Mouse (Mus musculus): ENCODE measurements around the gene Noxo1. TPM values are rescaled to one million over a fixed set of nuclear protein-coding genes. Genes with fewer than 3 reads are reported as not detected.

Gene Noxo1
- polyA plus RNA-seq (2012; ENCODE audit: low replicate concordance), result 0.69 and 1.8 TPM in 2 replicates

GRCm38 (mm10) chr17:24696011-24696697 lies at the start of gene Noxo1, which contains the start of gene Gfer:
TSS of gene Noxo1 (plus strand) at chr17:24696234.
TSS of gene Gfer (minus strand) at chr17:24696156.

DNA sequence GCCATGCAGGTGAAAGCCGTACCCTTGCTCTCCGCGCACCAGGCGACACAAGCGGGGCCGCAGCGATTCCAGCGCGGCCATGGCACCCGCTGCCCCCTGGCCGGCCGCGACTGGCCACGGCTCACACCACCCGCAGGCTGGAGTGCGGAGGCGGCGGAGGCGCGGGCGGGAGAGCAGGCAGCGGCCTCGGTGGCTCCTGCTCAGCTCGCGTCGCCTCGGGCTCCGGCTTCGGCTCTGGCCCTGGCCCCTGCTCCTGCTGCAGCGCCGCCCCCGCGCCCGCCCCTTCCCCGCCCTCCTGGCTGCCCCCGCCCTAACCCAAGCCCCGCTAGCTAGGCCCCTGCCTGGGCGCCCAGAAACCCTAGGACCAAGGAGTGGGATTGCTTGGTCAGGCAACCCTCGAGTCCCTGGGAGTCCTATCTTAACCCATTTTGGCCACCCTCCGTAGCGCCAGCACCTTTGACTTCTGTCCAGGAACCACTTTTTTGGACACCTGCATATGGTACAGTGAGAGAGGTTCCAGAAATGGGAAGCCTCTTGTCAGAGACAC lies 45.9 kb upstream of the Noxo1 start, which contains the start of gene Slc9a3r2:
TSS of gene Slc9a3r2 (minus strand) at position 258 of the 547 bp plus-strand sequence.

DNA sequence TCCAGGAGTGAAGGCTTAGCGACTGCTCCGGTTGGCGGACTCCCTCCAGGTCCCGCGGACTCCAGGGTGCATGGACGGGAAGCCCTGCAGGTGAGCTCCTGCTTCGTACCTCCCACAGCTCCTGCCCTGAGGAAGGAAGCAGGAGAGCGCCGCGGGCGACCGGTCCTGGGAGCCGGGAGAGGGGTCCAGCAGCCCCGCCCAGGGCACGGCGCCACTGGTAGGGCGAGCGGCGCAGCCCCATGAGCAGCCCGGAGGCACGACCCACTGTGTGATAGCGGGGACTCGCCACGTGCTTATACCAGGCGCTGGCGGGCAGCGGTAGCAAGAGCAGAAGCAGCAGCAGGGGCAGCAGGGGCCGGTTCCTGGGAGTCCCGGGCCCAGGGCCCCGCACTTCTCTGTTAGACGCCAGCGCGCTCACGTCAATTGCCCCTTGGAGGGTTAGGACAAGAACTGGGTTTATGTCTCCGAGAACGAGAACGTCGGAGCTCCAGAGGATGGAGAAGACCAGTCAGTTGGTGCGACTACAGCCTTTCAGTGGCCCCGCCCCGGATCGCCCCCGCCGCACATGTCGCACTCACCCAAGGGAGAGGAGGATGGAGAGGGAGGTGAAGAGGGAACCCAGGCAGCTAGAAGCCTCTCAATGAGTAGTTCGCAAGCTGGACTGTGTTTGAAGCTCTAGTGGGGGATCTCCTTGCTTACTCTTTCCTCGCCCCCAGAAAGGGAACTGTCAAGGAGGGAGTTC lies 37.8 kb upstream of the Noxo1 start, which contains the start of gene Npw:
TSS of gene Npw (minus strand) at position 441 of the 742 bp plus-strand sequence.

DNA sequence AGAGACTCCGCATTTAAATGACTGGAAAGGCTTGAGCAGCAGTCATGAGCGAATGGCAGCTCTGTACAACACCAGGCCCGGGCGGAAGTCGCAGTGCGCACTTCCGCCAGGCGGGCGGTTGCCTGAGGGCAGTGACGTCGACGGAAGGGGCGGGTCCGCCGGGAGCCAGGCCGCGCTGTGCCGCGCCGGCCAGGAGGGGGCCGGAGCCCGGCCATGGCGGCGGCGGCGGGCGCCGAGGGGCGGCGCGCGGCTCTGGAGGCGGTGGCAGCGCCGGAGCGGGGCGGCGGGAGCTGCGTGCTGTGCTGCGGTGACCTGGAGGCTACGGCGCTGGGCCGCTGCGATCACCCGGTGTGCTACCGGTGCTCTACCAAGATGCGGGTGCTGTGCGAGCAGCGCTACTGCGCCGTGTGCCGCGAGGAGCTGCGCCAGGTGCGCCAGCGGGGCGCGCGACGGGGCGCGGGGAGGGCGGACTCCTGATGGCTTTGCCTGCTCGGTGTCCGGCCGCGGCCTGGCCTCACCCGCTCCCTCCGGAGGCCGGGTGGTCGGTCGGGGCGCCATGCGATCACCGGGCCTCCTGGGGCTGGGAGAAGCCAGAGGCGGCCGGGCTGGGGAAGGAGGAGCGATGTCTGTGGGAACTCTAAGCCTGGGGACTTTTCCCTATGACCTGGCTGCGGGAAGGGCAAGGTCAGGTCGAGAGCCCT lies 26.3 kb upstream of the Noxo1 start, which contains the start of gene Zfp598:
TSS of gene Zfp598 (plus strand) at position 143 of the 701 bp plus-strand sequence.

GRCm38 (mm10) chr17:24689251-24690081 lies 6.6 kb upstream of the Noxo1 start, which contains the start of gene Syngr3:
TSS of gene Syngr3 (minus strand) at chr17:24689955.

GRCm38 (mm10) chr17:24706982-24707800 lies 11.2 kb downstream of the Noxo1 start, which contains the start of gene Tbl3:
TSS of gene Tbl3 (minus strand) at chr17:24707660.

DNA sequence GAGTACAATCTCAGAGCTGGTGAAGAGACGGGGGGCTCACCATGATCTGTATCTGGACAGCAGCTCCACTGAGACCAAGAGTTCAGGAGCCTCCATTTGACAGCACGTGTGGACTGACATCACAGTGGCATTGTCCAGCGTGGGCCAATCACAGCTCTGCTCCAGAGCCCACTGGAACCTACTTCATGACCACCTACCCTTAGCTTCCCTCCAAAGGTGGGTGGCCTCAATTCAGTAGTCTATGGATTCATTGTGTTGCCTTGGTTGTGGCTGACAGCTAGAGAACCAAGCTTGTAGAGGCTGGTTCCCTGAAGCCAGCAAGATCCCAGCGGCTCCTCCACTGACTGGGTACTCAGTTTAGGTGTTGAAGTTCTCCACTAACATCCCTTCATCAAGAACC lies 21.9 kb downstream of the Noxo1 start, which contains the start of the genes Rnf151 and Rps2:
TSS of gene Rnf151 (minus strand) at position 121 of the 400 bp plus-strand sequence.
TSS of gene Rps2 (plus strand) at position 174 of the 400 bp plus-strand sequence.

DNA sequence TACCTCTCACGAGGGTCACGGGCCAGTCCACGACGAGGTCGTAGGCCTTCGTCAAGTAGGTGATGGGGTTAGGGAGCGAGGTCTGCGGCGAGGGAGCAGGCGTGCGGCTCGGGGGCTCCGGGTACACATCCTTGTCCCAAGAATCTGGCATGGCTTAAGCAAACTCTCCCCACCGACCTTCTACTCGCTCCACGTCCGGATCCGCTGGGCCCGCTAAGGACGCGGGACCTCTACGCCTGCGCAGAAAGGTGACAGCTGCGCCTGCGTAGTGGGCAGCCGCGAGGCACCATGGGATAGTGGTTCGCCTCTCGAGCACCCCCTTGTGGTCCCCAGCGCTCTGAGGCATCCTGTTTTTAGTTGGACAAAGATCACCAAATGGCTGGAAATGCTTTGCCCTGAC lies 28.1 kb downstream of the Noxo1 start, which contains the start of gene Ndufb10:
TSS of gene Ndufb10 (minus strand) at position 295 of the 400 bp plus-strand sequence.

DNA sequence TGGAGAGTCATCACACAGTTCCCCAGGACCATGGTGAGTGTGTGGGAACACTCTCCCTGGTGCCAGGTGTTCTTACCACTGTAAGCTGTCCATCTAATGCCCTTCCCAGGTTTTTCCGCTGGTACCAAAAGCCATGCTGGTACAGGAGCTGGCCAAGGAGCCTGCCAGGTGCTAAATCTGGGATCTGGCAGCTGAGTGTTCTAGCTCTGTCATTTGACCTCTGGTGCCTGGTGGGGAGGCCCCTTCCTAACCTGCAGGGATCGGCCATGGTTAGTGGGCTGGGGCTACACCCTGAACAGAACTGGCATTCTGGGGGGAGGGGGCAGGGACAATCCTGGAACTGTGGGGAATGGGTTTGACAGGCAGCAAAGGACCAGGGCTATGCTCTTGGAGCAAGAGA lies 31.6 kb downstream of the Noxo1 start, which contains the start of gene Rpl3l:
TSS of gene Rpl3l (plus strand) at position 203 of the 400 bp plus-strand sequence.

DNA sequence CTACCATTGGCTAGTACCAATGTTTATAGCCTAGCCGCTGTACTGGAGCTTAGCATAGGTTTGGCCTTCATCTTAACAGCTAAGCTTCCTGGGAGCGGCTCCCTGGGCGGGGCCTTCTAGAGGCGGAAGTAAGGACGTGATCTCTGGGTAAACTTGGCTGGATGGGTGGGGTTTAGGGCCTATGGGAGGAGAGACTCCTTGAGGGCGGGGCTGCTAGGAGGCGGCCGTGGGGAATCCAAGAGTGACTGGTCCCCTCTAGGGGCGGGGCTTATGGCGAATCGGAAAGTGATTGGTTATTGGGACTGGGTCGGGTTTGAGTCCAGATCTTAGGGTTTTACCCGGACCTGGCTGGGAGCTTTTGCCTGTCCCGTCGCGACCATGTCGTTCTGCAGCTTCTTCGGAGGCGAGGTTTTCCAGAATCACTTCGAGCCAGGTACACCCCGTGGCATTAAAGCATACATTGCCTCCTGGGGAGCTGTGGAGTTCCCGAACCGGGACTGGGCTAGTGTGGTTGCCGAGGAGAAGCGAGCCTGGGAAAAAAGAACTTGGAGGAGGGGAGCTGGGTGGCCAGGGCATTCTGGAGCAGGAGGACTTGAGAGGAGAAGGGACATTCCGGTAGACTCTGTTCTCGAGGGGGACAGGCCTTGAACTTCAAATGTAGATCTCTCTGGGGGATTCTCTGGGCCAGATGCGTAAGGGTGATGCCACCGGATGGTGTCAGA lies 40.5 kb downstream of the Noxo1 start, which contains the start of gene Msrb1:
TSS of gene Msrb1 (plus strand) at position 313 of the 722 bp plus-strand sequence.

Other genes starting within 250 kb of the Noxo1 start
- gene E4f1, start 225.9 kb upstream of the Noxo1 start, polyA plus RNA-seq (2012; ENCODE audit: low replicate concordance), result 21.8 and 23.0 TPM in 2 replicates
- gene Pgp, start 225.8 kb upstream of the Noxo1 start, polyA plus RNA-seq (2012; ENCODE audit: low replicate concordance), result 86.0 and 114 TPM in 2 replicates
- 0.56 and 0.61 TPM in 2 replicates for gene Bricd5, start 222.3 kb upstream of the Noxo1 start, polyA plus RNA-seq (2012; ENCODE audit: low replicate concordance)
- gene Mlst8, start 217.2 kb upstream of the Noxo1 start, polyA plus RNA-seq (2012; ENCODE audit: low replicate concordance), result 6.4 and 15.9 TPM in 2 replicates
- gene Caskin1, start 207.6 kb upstream of the Noxo1 start, polyA plus RNA-seq (2012; ENCODE audit: low replicate concordance), result 0.03 TPM in 1 of 2 replicates, not detected in the other
- gene Traf7, start 168.3 kb upstream of the Noxo1 start, polyA plus RNA-seq (2012; ENCODE audit: low replicate concordance), result 121 and 190 TPM in 2 replicates
- gene Rab26, start 162.0 kb upstream of the Noxo1 start, polyA plus RNA-seq (2012; ENCODE audit: low replicate concordance), result 0.14 and 1.1 TPM in 2 replicates
- gene Pkd1, start 146.4 kb upstream of the Noxo1 start, polyA plus RNA-seq (2012; ENCODE audit: low replicate concordance), result 8.9 and 14.3 TPM in 2 replicates
- 37.0 and 60.0 TPM in 2 replicates for gene Tsc2, start 63.6 kb upstream of the Noxo1 start, polyA plus RNA-seq (2012; ENCODE audit: low replicate concordance)
- 4.3 and 4.4 TPM in 2 replicates for gene Nthl1, start 63.6 kb upstream of the Noxo1 start, polyA plus RNA-seq (2012; ENCODE audit: low replicate concordance)
- gene Slc9a3r2, start 45.9 kb upstream of the Noxo1 start, polyA plus RNA-seq (2012; ENCODE audit: low replicate concordance), result 2.0 and 5.8 TPM in 2 replicates
- gene Npw, start 37.8 kb upstream of the Noxo1 start, polyA plus RNA-seq (2012; ENCODE audit: low replicate concordance), result 1.1 and 4.6 TPM in 2 replicates
- gene Zfp598, start 26.5 kb upstream of the Noxo1 start, polyA plus RNA-seq (2012; ENCODE audit: low replicate concordance), result 144 and 147 TPM in 2 replicates
- 0.56 and 0.62 TPM in 2 replicates for gene Syngr3, start 6.3 kb upstream of the Noxo1 start, polyA plus RNA-seq (2012; ENCODE audit: low replicate concordance)
- 134 TPM in 2 replicates for gene Gfer, start 78 bp upstream of the Noxo1 start, polyA plus RNA-seq (2012; ENCODE audit: low replicate concordance)
- gene Tbl3, start 11.4 kb downstream of the Noxo1 start, polyA plus RNA-seq (2012; ENCODE audit: low replicate concordance), result 20.7 and 32.9 TPM in 2 replicates
- 0.42 and 0.46 TPM in 2 replicates for gene Rnf151, start 21.8 kb downstream of the Noxo1 start, polyA plus RNA-seq (2012; ENCODE audit: low replicate concordance)
- gene Rps2, start 21.9 kb downstream of the Noxo1 start, polyA plus RNA-seq (2012; ENCODE audit: low replicate concordance), result 69.0 and 456 TPM in 2 replicates
- 350 and 503 TPM in 2 replicates for gene Ndufb10, start 28.2 kb downstream of the Noxo1 start, polyA plus RNA-seq (2012; ENCODE audit: low replicate concordance)
- gene Rpl3l, start 31.6 kb downstream of the Noxo1 start, polyA plus RNA-seq (2012; ENCODE audit: low replicate concordance), result not detected in 2 replicates
- 9.9 and 15.7 TPM in 2 replicates for gene Msrb1, start 40.4 kb downstream of the Noxo1 start, polyA plus RNA-seq (2012; ENCODE audit: low replicate concordance)
- gene Hs3st6, start 56.8 kb downstream of the Noxo1 start, polyA plus RNA-seq (2012; ENCODE audit: low replicate concordance), result not detected in 2 replicates
- gene Meiob, start 108.1 kb downstream of the Noxo1 start, polyA plus RNA-seq (2012; ENCODE audit: low replicate concordance), result not detected in 2 replicates
- 39.1 and 51.7 TPM in 2 replicates for gene Hagh, start 143.9 kb downstream of the Noxo1 start, polyA plus RNA-seq (2012; ENCODE audit: low replicate concordance)
- gene Fahd1, start 154.1 kb downstream of the Noxo1 start, polyA plus RNA-seq (2012; ENCODE audit: low replicate concordance), result 6.2 and 6.5 TPM in 2 replicates
- gene Igfals, start 169.8 kb downstream of the Noxo1 start, polyA plus RNA-seq (2012; ENCODE audit: low replicate concordance), result 0.14 TPM in 1 of 2 replicates, not detected in the other
- 10.5 and 114 TPM in 2 replicates for gene Nubp2, start 190.1 kb downstream of the Noxo1 start, polyA plus RNA-seq (2012; ENCODE audit: low replicate concordance)
- 21.6 and 45.5 TPM in 2 replicates for gene Spsb3, start 190.4 kb downstream of the Noxo1 start, polyA plus RNA-seq (2012; ENCODE audit: low replicate concordance)
- gene Eme2, start 198.9 kb downstream of the Noxo1 start, polyA plus RNA-seq (2012; ENCODE audit: low replicate concordance), result 31.8 and 37.9 TPM in 2 replicates
- gene Mrps34, start 198.9 kb downstream of the Noxo1 start, polyA plus RNA-seq (2012; ENCODE audit: low replicate concordance), result 81.1 and 115 TPM in 2 replicates
- 16.0 and 19.6 TPM in 2 replicates for gene Nme3, start 200.3 kb downstream of the Noxo1 start, polyA plus RNA-seq (2012; ENCODE audit: low replicate concordance)
- 38.3 and 49.4 TPM in 2 replicates for gene Mapk8ip3, start 240.7 kb downstream of the Noxo1 start, polyA plus RNA-seq (2012; ENCODE audit: low replicate concordance)